In genomic region chr3:58487999-58488775, GRCm38 (mm10) we compare ENCODE assay signal across 14 mouse cellular contexts. TPM values are rescaled to one million over a fixed set of nuclear protein-coding genes. Genes with fewer than 3 reads are reported as not detected.
DNase-seq lines count a peak whose midpoint lies in the region; ATAC-seq and TF ChIP-seq lines count a peak whose summit lies in the region.
"Had no signal": no experiment of that assay in that cellular context is flagged by ENCODE, and none has a peak within 500 bp of the region (broad histone marks: within the 10 kb centered on the region; RNA-seq: fewer than 3 reads in every experiment).

No protein-coding gene starts in this region.

- no peak overlapping the region for H3K4me3 ChIP-seq in heart, postnatal 0 days (ENCODE audit: low read depth, low read length)
- H3K4me3 ChIP-seq in bone marrow macrophage, adult 2 months (ENCODE audit: insufficient read depth, low read length), result peak overlapping the region; percentile 30
- H3K4me3 ChIP-seq: forebrain, embryonic 12.5 days; heart, embryonic 10.5 days; limb, embryonic 15.5 days; midbrain, embryonic 15.5 days had no signal

- ATAC-seq in heart, postnatal 0 days (ENCODE audit: insufficient read depth, low read depth), result no peak
- ATAC-seq in activated CD4-positive, CD25-positive, alpha-beta regulatory T cell, adult 4 months, result no peak
- ATAC-seq: midbrain, embryonic 15.5 days had no signal

- TF ChIP-seq CTCF in heart, postnatal 0 days (IDR thresholded peaks at IDR 0.05; ENCODE audit: low read depth), result peak; percentile 28
- TF ChIP-seq CTCF in bone marrow macrophage, adult 2 months (IDR thresholded peaks at IDR 0.05; ENCODE audit: low read depth, low read length), result no peak; the same call in 1 of the 2 replicates

- H3K9me3 ChIP-seq in heart, postnatal 0 days (replicated peaks; ENCODE audit: control insufficient read depth, low read length), result peaks cover 5% of the 10 kb centered on the region; the same call in 1 of the 2 replicates
- H3K9me3 ChIP-seq: forebrain, embryonic 12.5 days; heart, embryonic 10.5 days; limb, embryonic 15.5 days; midbrain, embryonic 15.5 days had no signal

- H3K9ac ChIP-seq in heart, postnatal 0 days (replicated peaks; ENCODE audit: low read depth, low read length), result no peak overlapping the region
- H3K9ac ChIP-seq: forebrain, embryonic 12.5 days; limb, embryonic 15.5 days; midbrain, embryonic 15.5 days had no signal

- no peak for TF ChIP-seq POLR2A in bone marrow macrophage, adult 2 months (IDR thresholded peaks at IDR 0.05; ENCODE audit: borderline replicate concordance, low read depth, low read length)

- H3K36me3 ChIP-seq in heart, postnatal 0 days (replicated peaks; ENCODE audit: control insufficient read depth, insufficient read depth, low read length), result no peaks in the 10 kb centered on the region
- H3K36me3 ChIP-seq: forebrain, embryonic 12.5 days; heart, embryonic 10.5 days; limb, embryonic 15.5 days; midbrain, embryonic 15.5 days had no signal

- no peak for TF ChIP-seq EP300 in heart, postnatal 0 days (IDR thresholded peaks at IDR 0.05; ENCODE audit: low read depth)

- no peak overlapping the region for H3K4me2 ChIP-seq in heart, postnatal 0 days (ENCODE audit: low read depth, low read length)
- H3K4me2 ChIP-seq: forebrain, embryonic 12.5 days; limb, embryonic 15.5 days; midbrain, embryonic 15.5 days had no signal

- no peaks in the 10 kb centered on the region for H3K4me1 ChIP-seq in heart, postnatal 0 days (ENCODE audit: control insufficient read depth, insufficient read depth)
- H3K4me1 ChIP-seq in bone marrow macrophage, adult 2 months (ENCODE audit: control insufficient read depth, insufficient read depth, low read length), result 0 out of 2 replicates have a peak, but pooled peaks cover 2% of the 10 kb centered on the region
- H3K4me1 ChIP-seq: forebrain, embryonic 12.5 days; heart, embryonic 10.5 days; limb, embryonic 15.5 days; midbrain, embryonic 15.5 days had no signal

- no peak overlapping the region for H3K27ac ChIP-seq in heart, postnatal 0 days (ENCODE audit: low read depth)
- no peak overlapping the region for H3K27ac ChIP-seq in bone marrow macrophage, adult 2 months (ENCODE audit: insufficient read depth, low read depth, low read length)
- H3K27ac ChIP-seq: forebrain, embryonic 12.5 days; heart, embryonic 10.5 days; limb, embryonic 15.5 days; midbrain, embryonic 15.5 days had no signal

- no peaks in the 10 kb centered on the region for H3K27me3 ChIP-seq in heart, postnatal 0 days (ENCODE audit: control insufficient read depth, insufficient read depth, low read length)
- H3K27me3 ChIP-seq: forebrain, embryonic 12.5 days; limb, embryonic 15.5 days; midbrain, embryonic 15.5 days had no signal

- no peak for DNase-seq in heart, postnatal 0 days (ENCODE audit: low spot score)
- no peak for DNase-seq in heart, adult 9 months (ENCODE audit: low spot score in 2 of 2)
- peak; percentile 29 for DNase-seq in 3T3-L1 (ENCODE audit: low read depth, low spot score)
- DNase-seq in CD4-positive helper T cell, adult 2 months (ENCODE audit: low read depth, low spot score), result peak; percentile 7
- DNase-seq in urinary bladder, postnatal 4 days (ENCODE audit: low spot score in 2 of 2), result no peak
- no peak for DNase-seq in ovary, adult 18-20 months (ENCODE audit: low spot score)
- DNase-seq: cerebellum, adult 11 months; thymus, postnatal 14 days had no signal

- WGBS in heart, postnatal 0 days, result 70% methylated on average over 7 of the region's 8 CpGs

RNA-seq across cellular contexts. Expression of gene Eif2a, which starts 37.4 kb away (rescaled TPM):
- 45.3 and 69.3 TPM in 2 replicates for total RNA-seq in heart, postnatal 0 days (2014; rRNA removed; ENCODE audit: low replicate concordance)
- polyA plus RNA-seq in heart, postnatal 0 days (2015; fragmentation: Nextera tagmentation; extraction: Ambion mirVana), result 27.6 and 29.1 TPM in 2 replicates
- 102 and 111 TPM in 2 replicates for polyA plus RNA-seq in bone marrow macrophage, adult 2 months (2012; ENCODE audit: insufficient read depth, insufficient read length, missing spikeins)
- polyA plus RNA-seq in activated CD4-positive, CD25-positive, alpha-beta regulatory T cell, adult 4 months (2017; shearing (Covaris generic)), result 10 to 100 TPM; 67.6 to 68.1 TPM

RNA-seq across cellular contexts. Expression of gene Serp1, which starts 37.5 kb away (rescaled TPM):
- total RNA-seq in heart, postnatal 0 days (2014; rRNA removed; ENCODE audit: low replicate concordance), result 59.5 and 59.7 TPM in 2 replicates
- polyA plus RNA-seq in heart, postnatal 0 days (2015; fragmentation: Nextera tagmentation; extraction: Ambion mirVana), result 59.5 and 60.7 TPM in 2 replicates
- polyA plus RNA-seq in bone marrow macrophage, adult 2 months (2012; ENCODE audit: insufficient read depth, insufficient read length, missing spikeins), result 306 and 329 TPM in 2 replicates
- 10 to 100 TPM; 50.4 to 54.0 TPM for polyA plus RNA-seq in activated CD4-positive, CD25-positive, alpha-beta regulatory T cell, adult 4 months (2017; shearing (Covaris generic))

Comparison
In these comparisons a context has a peak if more than half of its experiments do, and no peak if none do; other contexts are left out.
1. DNase-seq: peak in 3T3-L1 (single experiment) and CD4-positive helper T cell, adult 2 months (single experiment); none in heart, postnatal 0 days (single experiment), heart, adult 9 months (0 of 2), urinary bladder, postnatal 4 days (0 of 2) and ovary, adult 18-20 months (single experiment).